Mouse (Mus musculus): ENCODE data around the gene Mapk8ip1. TPM values are rescaled to one million over a fixed set of nuclear protein-coding genes. Genes with fewer than 3 reads are reported as not detected.
"Not testable (repeated sequence)": the region's sequence is repeated elsewhere in the genome, so short reads cannot be mapped to it uniquely, and the experiment has no call there.

Gene Mapk8ip1
- polyA plus RNA-seq, 1 experiment from 2014 or later: 22.0 TPM

GRCm38 (mm10) chr2:92402591-92403326 lies 1.7 kb upstream of the Mapk8ip1 start:
- peaks cover 17% of the 10 kb centered on the region for H3K27me3 ChIP-seq
- H3K9me3 ChIP-seq: no peaks in the 10 kb centered on the region
- H3K9ac ChIP-seq: no peak overlapping the region
- no peak overlapping the region for H3K4me3 ChIP-seq
- peaks cover 9% of the 10 kb centered on the region; the same call in 1 of the 2 replicates for H3K4me1 ChIP-seq
- H3K36me3 ChIP-seq: peaks cover 42% of the 10 kb centered on the region
- 74% methylated on average over 4 of the region's 4 CpGs for WGBS
- no peak for ATAC-seq (ENCODE audit: insufficient number of reproducible peaks, insufficient read depth, low FRiP score, low TSS enrichment, low read depth)
- H3K4me2 ChIP-seq: no peak overlapping the region
- H3K27ac ChIP-seq: no peak overlapping the region

GRCm38 (mm10) chr2:92400682-92401081 lies 381 bp downstream of the Mapk8ip1 start:
- Histone ChIP-seq H3K27me3 (peaks cover 17% of the 10 kb centered on the region), H3K36me3 (peaks cover 23% of the 10 kb centered on the region), H3K4me2 (peak overlapping the region; percentile 90), H3K4me1 (peaks cover 9% of the 10 kb centered on the region; the same call in 1 of the 2 replicates), H3K9ac (peak overlapping the region; percentile 76), H3K9me3 (no peaks in the 10 kb centered on the region), H3K27ac (no peak overlapping the region), H3K4me3 (peak overlapping the region; percentile 64)
- 2% methylated on average over 22 of the region's 22 CpGs for WGBS
- ATAC-seq (ENCODE audit: insufficient number of reproducible peaks, insufficient read depth, low FRiP score, low TSS enrichment, low read depth): no peak

- H3K9ac ChIP-seq; H3K9me3 ChIP-seq; H3K4me1 ChIP-seq; ATAC-seq (ENCODE audit: insufficient number of reproducible peaks, insufficient read depth, low FRiP score, low TSS enrichment, low read depth); H3K4me2 ChIP-seq; H3K27ac ChIP-seq; H3K4me3 ChIP-seq: not testable (repeated sequence)
- WGBS: 73% methylated on average over 3 of the region's 4 CpGs
- H3K36me3 ChIP-seq: peaks cover 15% of the 10 kb centered on the region
- H3K27me3 ChIP-seq: peaks cover 17% of the 10 kb centered on the region
Measured at GRCm38 (mm10) chr2:92399877-92400276, 1.2 kb downstream of the Mapk8ip1 start.

GRCm38 (mm10) chr2:92397436-92397835 lies 3.6 kb downstream of the Mapk8ip1 start:
- Histone ChIP-seq H3K27me3 (peaks cover 17% of the 10 kb centered on the region), H3K27ac (no peak overlapping the region), H3K36me3 (no peaks in the 10 kb centered on the region), H3K9ac (no peak overlapping the region), H3K9me3 (no peaks in the 10 kb centered on the region), H3K4me2 (no peak overlapping the region), H3K4me1 (peaks cover 15% of the 10 kb centered on the region), H3K4me3 (no peak overlapping the region)
- ATAC-seq (ENCODE audit: insufficient number of reproducible peaks, insufficient read depth, low FRiP score, low TSS enrichment, low read depth): no peak
- 77% methylated on average over 1 of the region's 1 CpGs for WGBS

- 83% methylated on average over 3 of the region's 3 CpGs for WGBS
- H3K4me1 ChIP-seq: peaks cover 23% of the 10 kb centered on the region
- no peaks in the 10 kb centered on the region for H3K36me3 ChIP-seq
- no peak overlapping the region for H3K27ac ChIP-seq
- no peak overlapping the region for H3K4me2 ChIP-seq
- H3K9ac ChIP-seq: no peak overlapping the region
- peaks cover 7% of the 10 kb centered on the region for H3K27me3 ChIP-seq
- no peak overlapping the region for H3K4me3 ChIP-seq
- no peaks in the 10 kb centered on the region for H3K9me3 ChIP-seq
- ATAC-seq (ENCODE audit: insufficient number of reproducible peaks, insufficient read depth, low FRiP score, low TSS enrichment, low read depth): no peak
Measured at GRCm38 (mm10) chr2:92395535-92395934, 5.5 kb downstream of the Mapk8ip1 start.

GRCm38 (mm10) chr2:92392318-92393264 lies 8.5 kb downstream of the Mapk8ip1 start:
- ATAC-seq (ENCODE audit: insufficient number of reproducible peaks, insufficient read depth, low FRiP score, low TSS enrichment, low read depth): no peak
- peak overlapping the region; percentile 74 for H3K27ac ChIP-seq
- H3K4me2 ChIP-seq: peak overlapping the region; percentile 66
- peak overlapping the region; percentile 71 for H3K9ac ChIP-seq
- peak overlapping the region; percentile 40 for H3K4me3 ChIP-seq
- H3K27me3 ChIP-seq: no peaks in the 10 kb centered on the region
- WGBS: 2% methylated on average over 26 of the region's 26 CpGs
- no peaks in the 10 kb centered on the region for H3K36me3 ChIP-seq
- H3K9me3 ChIP-seq: no peaks in the 10 kb centered on the region
- H3K4me1 ChIP-seq: peaks cover 47% of the 10 kb centered on the region

- Histone ChIP-seq H3K4me3 (peak overlapping the region; percentile 40), H3K27me3 (no peaks in the 10 kb centered on the region), H3K27ac (peak overlapping the region; percentile 74), H3K9me3 (no peaks in the 10 kb centered on the region), H3K4me2 (peak overlapping the region; percentile 66), H3K4me1 (peaks cover 49% of the 10 kb centered on the region), H3K36me3 (peaks cover 5% of the 10 kb centered on the region), H3K9ac (peak overlapping the region; percentile 71)
- WGBS: 27% methylated on average over 11 of the region's 11 CpGs
- no peak for ATAC-seq (ENCODE audit: insufficient number of reproducible peaks, insufficient read depth, low FRiP score, low TSS enrichment, low read depth)
Measured at GRCm38 (mm10) chr2:92391703-92392317, 9.3 kb downstream of the Mapk8ip1 start.

- H3K27me3 ChIP-seq: no peaks in the 10 kb centered on the region
- H3K9ac ChIP-seq: no peak overlapping the region
- no peak for ATAC-seq (ENCODE audit: insufficient number of reproducible peaks, insufficient read depth, low FRiP score, low TSS enrichment, low read depth)
- H3K27ac ChIP-seq: no peak overlapping the region
- H3K4me3 ChIP-seq: no peak overlapping the region
- H3K9me3 ChIP-seq: no peaks in the 10 kb centered on the region
- peaks cover 49% of the 10 kb centered on the region for H3K4me1 ChIP-seq
- peaks cover 12% of the 10 kb centered on the region for H3K36me3 ChIP-seq
- no peak overlapping the region for H3K4me2 ChIP-seq
- 88% methylated on average over 8 of the region's 8 CpGs for WGBS
Measured at GRCm38 (mm10) chr2:92391116-92391515, 9.9 kb downstream of the Mapk8ip1 start.

GRCm38 (mm10) chr2:92390206-92390930 lies 10.7 kb downstream of the Mapk8ip1 start:
- peaks cover 19% of the 10 kb centered on the region for H3K36me3 ChIP-seq
- no peak overlapping the region for H3K9ac ChIP-seq
- 80% methylated on average over 6 of the region's 6 CpGs for WGBS
- H3K27ac ChIP-seq: peak overlapping the region; percentile 89; the same call in 1 of the 2 replicates
- H3K9me3 ChIP-seq: no peaks in the 10 kb centered on the region
- H3K4me1 ChIP-seq: peaks cover 49% of the 10 kb centered on the region
- H3K4me3 ChIP-seq: 0 out of 2 replicates have a peak overlapping the region, but pooled peaks have one; percentile 75
- peak overlapping the region; percentile 89; the same call in 1 of the 2 replicates for H3K4me2 ChIP-seq
- no peaks in the 10 kb centered on the region for H3K27me3 ChIP-seq
- no peak for ATAC-seq (ENCODE audit: insufficient number of reproducible peaks, insufficient read depth, low FRiP score, low TSS enrichment, low read depth)

GRCm38 (mm10) chr2:92389645-92390044 lies 11.4 kb downstream of the Mapk8ip1 start:
- Histone ChIP-seq H3K9ac (peak overlapping the region; percentile 80), H3K27ac (peak overlapping the region; percentile 89), H3K27me3 (no peaks in the 10 kb centered on the region), H3K36me3 (peaks cover 26% of the 10 kb centered on the region), H3K4me1 (peaks cover 49% of the 10 kb centered on the region), H3K4me2 (peak overlapping the region; percentile 89), H3K9me3 (no peaks in the 10 kb centered on the region), H3K4me3 (peak overlapping the region; percentile 75)
- 5% methylated on average over 10 of the region's 10 CpGs for WGBS
- peak; percentile 6; the same call in 1 of the 2 replicates for ATAC-seq (ENCODE audit: insufficient number of reproducible peaks, insufficient read depth, low FRiP score, low TSS enrichment, low read depth)

Data from embryonic facial prominence, embryonic 13.5 days (tissue).